In the genomic region with DNA sequence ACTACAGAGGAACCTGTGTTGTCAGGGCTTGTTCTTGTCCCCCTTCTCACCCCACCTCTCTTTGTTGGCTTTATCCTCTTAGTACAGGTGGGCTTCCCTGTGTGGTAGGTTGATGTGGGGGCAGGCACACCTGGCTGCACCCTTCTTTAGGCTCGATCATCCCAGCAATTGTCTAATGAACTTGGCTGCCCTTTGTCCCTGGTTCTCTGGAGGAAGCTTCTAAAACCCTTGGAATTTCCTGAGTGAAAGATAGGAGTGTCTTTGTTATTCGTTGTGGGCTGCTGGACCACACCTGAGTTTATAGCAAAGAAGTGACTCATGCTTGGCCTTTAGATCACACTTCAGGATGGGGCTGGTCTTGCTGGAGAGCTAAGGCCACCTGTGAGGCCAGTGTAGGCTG, we compare ENCODE assay signal across 23 mouse cellular contexts.
DNase-seq lines count a peak whose midpoint lies in the region; ATAC-seq and TF ChIP-seq lines count a peak whose summit lies in the region.
"Had no signal": no experiment of that assay in that cellular context is flagged by ENCODE, and none has a peak within 500 bp of the region (broad histone marks: within the 10 kb centered on the region; RNA-seq: fewer than 3 reads in every experiment).

No protein-coding gene starts in this region.

- H3K36me3 ChIP-seq in heart, embryonic 10.5 days: no peaks in the 10 kb centered on the region
- H3K36me3 ChIP-seq in stomach, embryonic 15.5 days: no peaks in the 10 kb centered on the region
- H3K36me3 ChIP-seq in stomach, postnatal 0 days (ENCODE audit: control insufficient read depth, insufficient read depth, low read length): no peaks in the 10 kb centered on the region
- no peaks in the 10 kb centered on the region for H3K36me3 ChIP-seq in neural tube, embryonic 15.5 days
- H3K36me3 ChIP-seq: embryonic facial prominence, embryonic 13.5 days; forebrain, embryonic 12.5 days; heart, embryonic 13.5 days; hindbrain, embryonic 13.5 days had no signal

- H3K27me3 ChIP-seq in heart, embryonic 10.5 days (ENCODE audit: insufficient read depth, poor library complexity, severe bottlenecking): no peaks in the 10 kb centered on the region
- no peaks in the 10 kb centered on the region for H3K27me3 ChIP-seq in stomach, embryonic 15.5 days (replicated peaks)
- no peaks in the 10 kb centered on the region for H3K27me3 ChIP-seq in stomach, postnatal 0 days (ENCODE audit: control insufficient read depth, insufficient read depth, low read length)
- H3K27me3 ChIP-seq in neural tube, embryonic 15.5 days (replicated peaks): no peaks in the 10 kb centered on the region
- H3K27me3 ChIP-seq: CH12.LX; embryonic facial prominence, embryonic 13.5 days; forebrain, embryonic 12.5 days; heart, embryonic 13.5 days; hindbrain, embryonic 13.5 days; Patski had no signal

- no peak overlapping the region for H3K9ac ChIP-seq in stomach, embryonic 15.5 days
- H3K9ac ChIP-seq in stomach, postnatal 0 days (ENCODE audit: low read length): no peak overlapping the region
- H3K9ac ChIP-seq in neural tube, embryonic 15.5 days (replicated peaks): no peak overlapping the region
- H3K9ac ChIP-seq: embryonic facial prominence, embryonic 13.5 days; forebrain, embryonic 12.5 days; forebrain, postnatal 0 days; heart, embryonic 13.5 days; hindbrain, embryonic 13.5 days had no signal

- WGBS in heart, embryonic 10.5 days: 49% methylated on average over 2 of the region's 2 CpGs
- 54% methylated on average over 2 of the region's 2 CpGs for WGBS in stomach, embryonic 15.5 days
- WGBS in stomach, postnatal 0 days: 33% methylated on average over 2 of the region's 2 CpGs
- 75% methylated on average over 2 of the region's 2 CpGs for WGBS in neural tube, embryonic 15.5 days

- no peak for ATAC-seq in stomach, embryonic 15.5 days (ENCODE audit: insufficient read depth, low FRiP score, low read depth)
- no peak; the same call in 1 of the 2 replicates for ATAC-seq in stomach, postnatal 0 days (ENCODE audit: low FRiP score, low TSS enrichment)
- ATAC-seq in neural tube, embryonic 15.5 days (ENCODE audit: low FRiP score): no peak
- ATAC-seq: forebrain, postnatal 0 days; hindbrain, postnatal 0 days; Patski had no signal

- H3K4me1 ChIP-seq in heart, embryonic 10.5 days: peaks cover 10% of the 10 kb centered on the region
- no peaks in the 10 kb centered on the region for H3K4me1 ChIP-seq in stomach, embryonic 15.5 days
- no peaks in the 10 kb centered on the region for H3K4me1 ChIP-seq in stomach, postnatal 0 days (replicated peaks; ENCODE audit: control insufficient read depth, insufficient read depth)
- H3K4me1 ChIP-seq in neural tube, embryonic 15.5 days: no peaks in the 10 kb centered on the region
- H3K4me1 ChIP-seq: forebrain, embryonic 12.5 days; hindbrain, embryonic 13.5 days had no signal

- H3K27ac ChIP-seq in heart, embryonic 10.5 days: no peak overlapping the region
- H3K27ac ChIP-seq in stomach, embryonic 15.5 days: peak overlapping the region; percentile 35; the same call in 1 of the 2 replicates
- H3K27ac ChIP-seq in stomach, postnatal 0 days (replicated peaks): no peak overlapping the region
- no peak overlapping the region for H3K27ac ChIP-seq in neural tube, embryonic 15.5 days (replicated peaks)
- H3K27ac ChIP-seq: embryonic facial prominence, embryonic 13.5 days; forebrain, embryonic 12.5 days; heart, adult 2 months; heart, embryonic 13.5 days; hindbrain, embryonic 13.5 days; hindbrain, postnatal 0 days had no signal

- DNase-seq in heart, adult 11 months: peak; percentile 88
- no peak for DNase-seq in heart, embryonic 10.5 days (ENCODE audit: low spot score)
- no peak for DNase-seq in stomach, postnatal 0 days (ENCODE audit: low spot score)
- DNase-seq in R1 (ENCODE audit: low read depth, low spot score): peak; percentile 95
- no peak for DNase-seq in ovary, postnatal 36 days (ENCODE audit: low spot score)
- DNase-seq: adrenal gland, adult 8-10 months; adrenal gland, postnatal 36 days; cerebellum, adult 2 months; cerebellum, postnatal 14 days; embryo, embryonic 11 days; forebrain, postnatal 0 days; heart, adult 2 months; heart, postnatal 10 days; kidney, adult 2 months had no signal

- no peak for TF ChIP-seq EP300 in stomach, postnatal 0 days (optimal IDR thresholded peaks at IDR 0.05)

- no peaks in the 10 kb centered on the region for H3K9me3 ChIP-seq in heart, embryonic 10.5 days
- no peaks in the 10 kb centered on the region for H3K9me3 ChIP-seq in stomach, embryonic 15.5 days
- H3K9me3 ChIP-seq in stomach, postnatal 0 days (ENCODE audit: control insufficient read depth, low read length): no peaks in the 10 kb centered on the region
- no peaks in the 10 kb centered on the region for H3K9me3 ChIP-seq in neural tube, embryonic 15.5 days (replicated peaks)
- H3K9me3 ChIP-seq: embryonic facial prominence, embryonic 13.5 days; forebrain, embryonic 12.5 days; hindbrain, embryonic 13.5 days had no signal

- no peak for TF ChIP-seq CTCF in stomach, postnatal 0 days (IDR thresholded peaks at IDR 0.05; ENCODE audit: low read depth)

- H3K4me3 ChIP-seq in heart, embryonic 10.5 days: no peak overlapping the region
- H3K4me3 ChIP-seq in stomach, embryonic 15.5 days (replicated peaks): no peak overlapping the region
- no peak overlapping the region for H3K4me3 ChIP-seq in stomach, postnatal 0 days (ENCODE audit: low read depth, low read length)
- no peak overlapping the region for H3K4me3 ChIP-seq in neural tube, embryonic 15.5 days (replicated peaks)
- H3K4me3 ChIP-seq: embryonic facial prominence, embryonic 13.5 days; forebrain, embryonic 12.5 days; heart, adult 2 months; heart, embryonic 13.5 days; hindbrain, embryonic 13.5 days had no signal

- H3K4me2 ChIP-seq in stomach, embryonic 15.5 days: no peak overlapping the region
- H3K4me2 ChIP-seq in stomach, postnatal 0 days (replicated peaks; ENCODE audit: low read depth): no peak overlapping the region
- H3K4me2 ChIP-seq in neural tube, embryonic 15.5 days: no peak overlapping the region
- H3K4me2 ChIP-seq: embryonic facial prominence, embryonic 13.5 days; forebrain, embryonic 12.5 days; heart, embryonic 13.5 days; hindbrain, embryonic 13.5 days had no signal

Comparison
In these comparisons a context has a peak if more than half of its experiments do, and no peak if none do; other contexts are left out.
1. DNase-seq: peak in heart, adult 11 months (single experiment) and R1 (single experiment); none in heart, embryonic 10.5 days (single experiment), stomach, postnatal 0 days (single experiment) and ovary, postnatal 36 days (single experiment).